Mouse (Mus musculus) heart, postnatal 0 days (tissue): ENCODE measurements around the gene Scgb3a1. TPM values are rescaled to one million over a fixed set of nuclear protein-coding genes. Genes with fewer than 3 reads are reported as not detected.

Experiments used
- ATAC-seq: fragments of 200-750 bp; cut with Nextera tagmentation; 2 replicates; pipeline ENCODE4 v1.8.0; 2017; ENCODE audit warnings: low read depth, moderate number of reproducible peaks, moderate library complexity; ENCODE audit not compliant: insufficient read depth
- DNase-seq: peaks from one replicate; pipeline ENCODE4 v3.0.0-alpha.2; 2016; ENCODE audit warnings: low spot score
- H3K27ac ChIP-seq: fragments of 300-500 bp; sonication (generic); 2 replicates; pipeline ENCODE4 v1.5.1; 2014; ENCODE audit warnings: low read depth, mild to moderate bottlenecking
- H3K27me3 ChIP-seq: fragments of 300-500 bp; sonication (generic); 2 replicates; pipeline ENCODE4 v1.6.1; 2014; ENCODE audit warnings: low read length, mixed read lengths; ENCODE audit not compliant: control insufficient read depth, insufficient read depth
- H3K36me3 ChIP-seq: fragments of 300-500 bp; sonication (generic); replicated peaks from 2 replicates; pipeline ENCODE4 v1.6.1; 2014; ENCODE audit warnings: low read length, mixed read lengths; ENCODE audit not compliant: control insufficient read depth, insufficient read depth
- H3K4me1 ChIP-seq: fragments of 300-500 bp; sonication (generic); 2 replicates; pipeline ENCODE4 v1.6.1; 2014; ENCODE audit warnings: antibody characterized with exemption; ENCODE audit not compliant: control insufficient read depth, insufficient read depth
- H3K4me2 ChIP-seq: fragments of 300-500 bp; sonication (generic); 2 replicates; pipeline ENCODE4 v1.6.1; 2014; ENCODE audit warnings: low read depth, mild to moderate bottlenecking, low read length, moderate library complexity
- H3K4me3 ChIP-seq: fragments of 300-500 bp; sonication (generic); 2 replicates; pipeline ENCODE4 v1.5.1; 2014; ENCODE audit warnings: low read depth, low read length
- H3K9ac ChIP-seq: fragments of 300-500 bp; sonication (generic); replicated peaks from 2 replicates; pipeline ENCODE4 v1.6.1; 2014; ENCODE audit warnings: low read depth, low read length, mixed read lengths
- H3K9me3 ChIP-seq: fragments of 300-500 bp; sonication (generic); replicated peaks from 2 replicates; pipeline ENCODE4 v1.6.1; 2016; ENCODE audit warnings: low read length; ENCODE audit not compliant: control insufficient read depth
- CTCF ChIP-seq: IDR thresholded peaks from 2 replicates; pipeline ENCODE4 v1.5.1; 2016; ENCODE audit warnings: antibody characterized with exemption, control low read depth, low read depth
- EP300 ChIP-seq: IDR thresholded peaks from 2 replicates; pipeline ENCODE4 v1.6.1; 2016; ENCODE audit warnings: antibody characterized with exemption, low read depth
- WGBS: fragments of 180-500 bp; shearing (Covaris S2); extraction: QIAGEN DNeasy Blood & Tissue Kit; methylation state at CpG from one replicate; pipeline ENCODE4 v1.1.7; 2014; 5-methylcytosine and 5-hydroxymethylcytosine counted together
- polyA plus RNA-seq: library from polyadenylated mRNA; unstranded; fragments of >200 nt; fragmentation: Nextera tagmentation; extraction: Ambion mirVana; gene quantifications from 2 replicates; pipeline ENCODE4 v1.2.1, GENCODE M21; 2015
- total RNA-seq: library from RNA; depleted of rRNA; stranded (reverse); fragments of >200 nt; gene quantifications from 2 replicates; pipeline ENCODE4 v1.2.3, GENCODE M21; 2014; ENCODE audit warnings: low replicate concordance

The Scgb3a1 gene
- total and polyA plus RNA-seq, 2 experiments from 2014 or later = 2.0 TPM

DNA sequence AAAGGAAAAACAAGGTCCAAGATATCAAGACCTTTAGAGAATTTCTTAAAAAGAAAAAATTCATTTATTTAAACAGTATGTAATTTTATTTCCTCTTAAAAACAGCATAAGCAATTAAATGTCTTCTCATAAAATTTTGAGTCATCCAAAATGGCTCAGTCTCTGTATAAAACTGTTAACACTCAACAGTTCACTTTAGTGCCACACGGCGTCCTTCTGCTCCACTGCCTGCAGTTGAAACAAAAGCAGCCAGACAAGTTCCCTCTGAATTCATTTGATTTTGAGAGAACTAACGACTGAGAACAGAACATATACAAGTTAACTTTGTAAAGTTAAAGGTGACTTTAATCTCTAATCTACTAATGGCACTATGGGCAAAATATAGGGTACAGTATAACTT, 10.0 kb downstream of the Scgb3a1 start:
- no peak for TF ChIP-seq EP300
- TF ChIP-seq CTCF = peak; percentile 15; the same call in 1 of the 2 replicates
- H3K36me3 ChIP-seq = peaks cover 66% of the 10 kb centered on the region
- no peak overlapping the region for H3K9ac ChIP-seq

DNA sequence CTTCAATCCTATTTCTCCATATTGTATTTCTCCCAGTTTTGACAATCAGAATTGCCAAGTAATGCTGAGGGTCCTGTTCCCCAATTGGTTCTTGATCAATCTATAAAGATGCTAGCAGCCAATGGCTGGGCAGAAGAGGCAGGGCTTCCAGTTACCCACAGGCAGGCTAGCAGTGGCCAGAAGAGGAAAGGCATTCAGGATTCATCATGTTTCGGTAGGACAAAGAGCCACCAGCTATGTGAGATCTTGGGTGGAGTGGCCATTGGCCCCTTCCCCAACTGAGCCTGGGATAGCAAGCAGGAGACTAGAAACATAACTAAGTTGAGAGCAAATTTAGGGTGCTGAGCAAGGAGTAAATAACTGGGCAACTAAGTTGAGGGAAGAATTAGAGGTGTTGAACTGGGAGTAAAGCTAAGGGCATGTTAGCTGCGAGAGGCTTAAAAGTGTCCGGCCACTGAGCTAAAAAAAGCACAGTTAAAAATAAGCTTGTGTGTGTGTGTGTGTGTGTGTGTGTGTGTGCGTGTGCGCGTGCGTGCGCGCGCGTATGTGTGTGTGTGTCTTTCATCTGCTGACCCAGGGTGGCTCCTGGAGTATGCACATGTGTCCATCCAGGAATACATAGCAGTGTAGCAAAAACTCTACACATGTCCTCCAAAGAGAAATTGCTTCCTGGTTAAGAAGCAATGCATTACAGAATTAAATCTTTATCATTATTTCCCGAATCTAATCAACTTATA, 21.0 kb downstream of the Scgb3a1 start:
- 62% methylated on average over 12 of the region's 12 CpGs for WGBS
- H3K9me3 ChIP-seq = no peaks in the 10 kb centered on the region
- H3K36me3 ChIP-seq = peaks cover 73% of the 10 kb centered on the region
- peak overlapping the region; percentile 93 for H3K27ac ChIP-seq
- H3K27me3 ChIP-seq = no peaks in the 10 kb centered on the region
- TF ChIP-seq EP300 = 0 out of 2 replicates have a peak, but pooled peaks have one; percentile 55
- TF ChIP-seq CTCF = no peak
- peak; percentile 62 for DNase-seq
- no peak overlapping the region for H3K9ac ChIP-seq
- no peak overlapping the region for H3K4me2 ChIP-seq
- H3K4me3 ChIP-seq = no peak overlapping the region
- peak; percentile 89 for ATAC-seq
- peaks cover 6% of the 10 kb centered on the region for H3K4me1 ChIP-seq

More for the DNA sequence above, 10.0 kb downstream of the Scgb3a1 start:
- no peaks in the 10 kb centered on the region for H3K27me3 ChIP-seq
- H3K4me2 ChIP-seq = no peak overlapping the region
- no peaks in the 10 kb centered on the region for H3K4me1 ChIP-seq
- no peak overlapping the region for H3K27ac ChIP-seq
- WGBS = 75% methylated on average over 3 of the region's 3 CpGs
- no peak for ATAC-seq
- no peaks in the 10 kb centered on the region for H3K9me3 ChIP-seq
- DNase-seq = no peak
- H3K4me3 ChIP-seq = no peak overlapping the region

DNA sequence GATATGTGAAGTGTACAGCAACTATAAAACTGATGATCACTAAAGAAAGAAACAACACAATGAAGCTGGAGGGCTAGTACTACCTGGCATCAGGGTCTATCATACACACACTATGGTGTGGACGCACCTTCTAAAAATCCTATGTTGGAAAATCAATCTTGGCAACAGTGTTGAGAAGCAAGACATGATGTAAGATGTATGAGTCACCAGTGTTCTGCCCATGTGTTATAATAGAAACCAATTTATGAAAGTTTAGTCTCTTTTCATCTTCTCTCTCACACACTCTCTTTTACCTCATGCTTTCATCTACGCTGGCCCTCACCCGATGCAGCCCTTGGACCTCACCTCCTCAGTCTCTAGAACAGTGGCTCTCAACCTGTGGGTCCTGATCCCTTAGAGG, 31.6 kb downstream of the Scgb3a1 start:
- Histone ChIP-seq H3K9me3 (no peaks in the 10 kb centered on the region), H3K4me1 (peaks cover 4% of the 10 kb centered on the region; the same call in 1 of the 2 replicates), H3K4me3 (no peak overlapping the region), H3K27me3 (no peaks in the 10 kb centered on the region), H3K27ac (no peak overlapping the region), H3K36me3 (peaks cover 21% of the 10 kb centered on the region), H3K4me2 (no peak overlapping the region), H3K9ac (no peak overlapping the region)
- WGBS = 83% methylated on average over 3 of the region's 3 CpGs
- ATAC-seq = no peak
- DNase-seq = no peak
- TF ChIP-seq EP300 (no peak), CTCF (no peak)

DNA sequence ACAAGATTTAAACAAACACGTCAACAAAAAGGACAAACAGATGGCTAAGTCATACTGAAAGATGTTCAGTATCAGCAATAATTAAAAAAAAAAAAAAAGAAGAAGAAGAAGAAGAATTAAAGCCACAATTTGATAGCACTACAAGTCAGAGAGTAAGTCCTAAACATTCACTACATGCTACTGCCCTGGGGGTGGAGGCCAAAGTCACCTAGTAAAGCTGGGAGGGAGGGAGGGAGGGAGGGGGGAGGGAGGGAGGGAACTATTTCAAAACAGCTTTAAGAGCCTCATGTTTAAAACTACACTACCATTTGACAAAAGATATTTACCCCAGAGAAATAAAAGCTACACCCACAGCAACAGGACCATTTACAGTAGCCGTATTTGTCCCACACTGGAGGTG, 32.3 kb downstream of the Scgb3a1 start:
- Histone ChIP-seq H3K4me3 (no peak overlapping the region), H3K27ac (peak overlapping the region; percentile 7; the same call in 1 of the 2 replicates), H3K9me3 (no peaks in the 10 kb centered on the region), H3K27me3 (no peaks in the 10 kb centered on the region), H3K4me2 (no peak overlapping the region), H3K9ac (no peak overlapping the region), H3K4me1 (peaks cover 4% of the 10 kb centered on the region; the same call in 1 of the 2 replicates), H3K36me3 (peaks cover 21% of the 10 kb centered on the region)
- DNase-seq = no peak
- ATAC-seq = no peak
- 88% methylated on average over 2 of the region's 2 CpGs for WGBS
- TF ChIP-seq EP300 = no peak
- no peak for TF ChIP-seq CTCF

DNA sequence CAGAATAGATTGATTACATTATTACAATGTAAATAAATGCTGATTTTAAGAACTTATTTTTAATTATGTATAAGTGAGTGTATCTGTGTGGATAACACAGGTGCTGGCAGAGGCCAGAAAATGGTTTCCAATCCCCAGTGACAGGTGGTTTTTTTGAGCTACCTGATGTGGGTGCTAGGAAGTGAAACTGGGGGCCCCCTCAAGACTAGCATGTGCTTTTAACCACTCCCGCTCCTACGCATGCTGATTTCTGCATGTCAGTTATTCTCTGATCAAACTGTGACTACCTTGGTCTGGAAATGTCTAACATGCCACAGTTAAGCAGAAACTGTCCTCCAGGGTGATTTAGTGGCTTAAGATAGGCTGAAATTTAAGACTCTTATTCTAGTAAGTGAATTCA, 33.1 kb downstream of the Scgb3a1 start:
- Histone ChIP-seq H3K4me3 (no peak overlapping the region), H3K4me2 (no peak overlapping the region), H3K9me3 (no peaks in the 10 kb centered on the region), H3K27me3 (no peaks in the 10 kb centered on the region), H3K36me3 (peaks cover 27% of the 10 kb centered on the region), H3K9ac (no peak overlapping the region), H3K4me1 (peaks cover 4% of the 10 kb centered on the region; the same call in 1 of the 2 replicates), H3K27ac (peak overlapping the region; percentile 7; the same call in 1 of the 2 replicates)
- DNase-seq (no peak), ATAC-seq (no peak)
- WGBS = 77% methylated on average over 2 of the region's 2 CpGs
- TF ChIP-seq CTCF (no peak), EP300 (no peak)

DNA sequence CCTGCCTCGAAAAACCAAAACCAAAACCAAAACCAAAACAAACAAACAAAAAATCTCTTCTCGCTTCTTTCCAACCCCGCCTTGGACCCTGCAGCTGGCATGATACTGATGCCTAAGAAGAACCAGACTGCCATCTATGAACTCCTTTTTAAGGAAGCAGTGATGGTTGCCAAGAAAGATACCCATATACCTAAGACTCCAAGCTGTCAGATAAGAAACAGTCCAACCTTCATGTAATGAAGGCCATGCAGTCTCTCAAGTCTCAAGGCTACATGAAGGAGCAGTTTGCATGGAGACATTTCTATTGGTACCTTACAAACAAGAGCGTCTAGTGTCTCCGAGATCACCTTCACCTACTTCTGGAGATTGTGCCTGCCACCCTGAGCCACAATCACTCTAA, 34.4 kb downstream of the Scgb3a1 start:
- no peak for DNase-seq
- Histone ChIP-seq H3K4me2 (no peak overlapping the region), H3K27ac (no peak overlapping the region), H3K9me3 (no peaks in the 10 kb centered on the region), H3K27me3 (no peaks in the 10 kb centered on the region), H3K9ac (no peak overlapping the region), H3K4me3 (no peak overlapping the region), H3K36me3 (peaks cover 32% of the 10 kb centered on the region), H3K4me1 (peaks cover 4% of the 10 kb centered on the region; the same call in 1 of the 2 replicates)
- WGBS = 87% methylated on average over 5 of the region's 5 CpGs
- no peak for ATAC-seq
- TF ChIP-seq CTCF (no peak), EP300 (no peak)
